Mouse (Mus musculus) limb, embryonic 12.5 days (tissue): Measurements from ENCODE around the gene Ikzf3. TPM values are rescaled to one million over a fixed set of nuclear protein-coding genes. Genes with fewer than 3 reads are reported as not detected.

Experiments
- ATAC-seq: fragments of 200-750 bp; cut with Nextera tagmentation; 2 replicates; pipeline ENCODE4 v1.8.0; 2017; ENCODE audit warnings: low read depth, moderate TSS enrichment; ENCODE audit not compliant: insufficient number of reproducible peaks, insufficient read depth, low FRiP score, low TSS enrichment
- H3K27ac ChIP-seq: fragments of 300-500 bp; sonication (generic); 2 replicates; pipeline ENCODE4 v1.5.1; 2016; ENCODE audit warnings: mild to moderate bottlenecking, moderate library complexity
- H3K27me3 ChIP-seq: fragments of 300-500 bp; sonication (generic); 2 replicates; pipeline ENCODE4 v1.6.1; 2016; ENCODE audit warnings: mild to moderate bottlenecking, moderate library complexity
- H3K36me3 ChIP-seq: fragments of 300-500 bp; sonication (generic); 2 replicates; pipeline ENCODE4 v1.6.1; 2016; ENCODE audit warnings: mild to moderate bottlenecking, moderate library complexity
- H3K4me1 ChIP-seq: fragments of 300-500 bp; sonication (generic); replicated peaks from 2 replicates; pipeline ENCODE4 v1.6.1; 2016
- H3K4me2 ChIP-seq: fragments of 300-500 bp; sonication (generic); 2 replicates; pipeline ENCODE4 v1.6.1; 2016; ENCODE audit warnings: mild to moderate bottlenecking, moderate library complexity
- H3K4me3 ChIP-seq: fragments of 300-500 bp; sonication (generic); replicated peaks from 2 replicates; pipeline ENCODE4 v1.5.1; 2016; ENCODE audit warnings: mild to moderate bottlenecking
- H3K9ac ChIP-seq: fragments of 300-500 bp; sonication (generic); replicated peaks from 2 replicates; pipeline ENCODE4 v1.6.1; 2016; ENCODE audit warnings: mild to moderate bottlenecking, moderate library complexity
- H3K9me3 ChIP-seq: fragments of 300-500 bp; sonication (generic); 2 replicates; pipeline ENCODE4 v1.6.1; 2016; ENCODE audit warnings: mild to moderate bottlenecking, moderate library complexity
- WGBS: fragments of 180-500 bp; shearing (Covaris S2); methylation state at CpG from one replicate; pipeline ENCODE4 v1.1.7; 2016; 5-methylcytosine and 5-hydroxymethylcytosine counted together
- polyA plus RNA-seq: library from polyadenylated mRNA; unstranded; fragments of >200 nt; fragmentation: Nextera tagmentation; extraction: Ambion mirVana; gene quantifications from 2 replicates; pipeline ENCODE4 v1.2.1, GENCODE M21; 2016

Ikzf3 gene
- polyA plus RNA-seq, 1 experiment from 2014 or later = 0.54 TPM

GRCm38 (mm10) chr11:98481231-98481630, 64.6 kb downstream of the Ikzf3 start:
- peaks cover 5% of the 10 kb centered on the region; the same call in 1 of the 2 replicates for H3K4me1 ChIP-seq
- no peak for ATAC-seq
- no peak overlapping the region for H3K4me3 ChIP-seq
- 67% methylated on average over 6 of the region's 6 CpGs for WGBS
- H3K9ac ChIP-seq = no peak overlapping the region
- H3K36me3 ChIP-seq = no peaks in the 10 kb centered on the region
- H3K27me3 ChIP-seq = 0 out of 2 replicates have a peak, but pooled peaks cover 5% of the 10 kb centered on the region
- H3K4me2 ChIP-seq = no peak overlapping the region
- H3K27ac ChIP-seq = no peak overlapping the region
- H3K9me3 ChIP-seq = no peaks in the 10 kb centered on the region

- no peak overlapping the region for H3K4me3 ChIP-seq
- no peaks in the 10 kb centered on the region for H3K9me3 ChIP-seq
Measured at GRCm38 (mm10) chr11:98479940-98480497, 65.8 kb downstream of the Ikzf3 start.

GRCm38 (mm10) chr11:98479026-98479939, 66.5 kb downstream of the Ikzf3 start:
- Histone ChIP-seq H3K4me1 (peaks cover 5% of the 10 kb centered on the region; the same call in 1 of the 2 replicates), H3K9ac (no peak overlapping the region), H3K36me3 (no peaks in the 10 kb centered on the region), H3K4me2 (no peak overlapping the region), H3K27ac (no peak overlapping the region), H3K9me3 (no peaks in the 10 kb centered on the region), H3K4me3 (no peak overlapping the region), H3K27me3 (no peaks in the 10 kb centered on the region)
- no peak for ATAC-seq
- 56% methylated on average over 13 of the region's 13 CpGs for WGBS

More at GRCm38 (mm10) chr11:98479940-98480497, 65.8 kb downstream of the Ikzf3 start:
- Histone ChIP-seq H3K9ac (no peak overlapping the region), H3K27ac (no peak overlapping the region), H3K27me3 (0 out of 2 replicates have a peak, but pooled peaks cover under 1% of the 10 kb centered on the region), H3K4me1 (peaks cover 5% of the 10 kb centered on the region; the same call in 1 of the 2 replicates), H3K4me2 (no peak overlapping the region), H3K36me3 (no peaks in the 10 kb centered on the region)
- WGBS = 84% methylated on average over 12 of the region's 12 CpGs
- no peak for ATAC-seq

GRCm38 (mm10) chr11:98477011-98477701, 68.7 kb downstream of the Ikzf3 start:
- WGBS = 70% methylated on average over 14 of the region's 14 CpGs
- H3K4me2 ChIP-seq = no peak overlapping the region
- no peak overlapping the region for H3K9ac ChIP-seq
- ATAC-seq = no peak
- H3K9me3 ChIP-seq = no peaks in the 10 kb centered on the region
- peaks cover 5% of the 10 kb centered on the region; the same call in 1 of the 2 replicates for H3K4me1 ChIP-seq
- no peaks in the 10 kb centered on the region for H3K36me3 ChIP-seq
- no peak overlapping the region for H3K4me3 ChIP-seq
- H3K27ac ChIP-seq = no peak overlapping the region
- H3K27me3 ChIP-seq = no peaks in the 10 kb centered on the region

- no peak for ATAC-seq
- H3K36me3 ChIP-seq = no peaks in the 10 kb centered on the region
- no peaks in the 10 kb centered on the region for H3K27me3 ChIP-seq
- no peak overlapping the region for H3K4me3 ChIP-seq
- no peak overlapping the region for H3K9ac ChIP-seq
- WGBS = 74% methylated on average over 4 of the region's 4 CpGs
- no peak overlapping the region for H3K4me2 ChIP-seq
- no peaks in the 10 kb centered on the region for H3K9me3 ChIP-seq
- H3K27ac ChIP-seq = no peak overlapping the region
- peaks cover 5% of the 10 kb centered on the region; the same call in 1 of the 2 replicates for H3K4me1 ChIP-seq
Measured at GRCm38 (mm10) chr11:98476434-98476807, 69.4 kb downstream of the Ikzf3 start.

GRCm38 (mm10) chr11:98475630-98476433, 70.0 kb downstream of the Ikzf3 start:
- no peaks in the 10 kb centered on the region for H3K9me3 ChIP-seq
- WGBS = 89% methylated on average over 9 of the region's 9 CpGs
- H3K27ac ChIP-seq = no peak overlapping the region
- H3K27me3 ChIP-seq = peaks cover 4% of the 10 kb centered on the region; the same call in 1 of the 2 replicates
- H3K36me3 ChIP-seq = no peaks in the 10 kb centered on the region
- no peak overlapping the region for H3K4me2 ChIP-seq
- peaks cover 5% of the 10 kb centered on the region; the same call in 1 of the 2 replicates for H3K4me1 ChIP-seq
- H3K9ac ChIP-seq = no peak overlapping the region
- ATAC-seq = no peak
- no peak overlapping the region for H3K4me3 ChIP-seq

- 87% methylated on average over 11 of the region's 11 CpGs for WGBS
- no peak overlapping the region for H3K4me2 ChIP-seq
Measured at GRCm38 (mm10) chr11:98474967-98475366, 70.9 kb downstream of the Ikzf3 start.

GRCm38 (mm10) chr11:98473916-98474479, 71.8 kb downstream of the Ikzf3 start:
- Histone ChIP-seq H3K9ac (no peak overlapping the region), H3K4me3 (no peak overlapping the region), H3K4me2 (no peak overlapping the region), H3K27me3 (peaks cover 8% of the 10 kb centered on the region), H3K36me3 (no peaks in the 10 kb centered on the region), H3K9me3 (no peaks in the 10 kb centered on the region), H3K27ac (no peak overlapping the region), H3K4me1 (no peaks in the 10 kb centered on the region)
- WGBS = 62% methylated on average over 8 of the region's 8 CpGs
- ATAC-seq = no peak

More at GRCm38 (mm10) chr11:98474967-98475366, 70.9 kb downstream of the Ikzf3 start:
- ATAC-seq = no peak
- Histone ChIP-seq H3K9ac (no peak overlapping the region), H3K27me3 (peaks cover 8% of the 10 kb centered on the region), H3K4me1 (peaks cover 5% of the 10 kb centered on the region; the same call in 1 of the 2 replicates), H3K27ac (no peak overlapping the region), H3K36me3 (no peaks in the 10 kb centered on the region), H3K9me3 (no peaks in the 10 kb centered on the region), H3K4me3 (no peak overlapping the region)

- Histone ChIP-seq H3K4me2 (no peak overlapping the region), H3K27me3 (peaks cover 9% of the 10 kb centered on the region), H3K9me3 (no peaks in the 10 kb centered on the region), H3K4me3 (no peak overlapping the region), H3K36me3 (no peaks in the 10 kb centered on the region), H3K27ac (no peak overlapping the region), H3K9ac (no peak overlapping the region), H3K4me1 (no peaks in the 10 kb centered on the region)
- ATAC-seq = no peak
- WGBS = 62% methylated on average over 4 of the region's 4 CpGs
Measured at GRCm38 (mm10) chr11:98472696-98473095, 73.1 kb downstream of the Ikzf3 start.

- ATAC-seq = no peak
Measured at GRCm38 (mm10) chr11:98470795-98471194, 75.0 kb downstream of the Ikzf3 start.

More at GRCm38 (mm10) chr11:98470795-98471194, 75.0 kb downstream of the Ikzf3 start:
- no peaks in the 10 kb centered on the region for H3K4me1 ChIP-seq
- no peak overlapping the region for H3K4me2 ChIP-seq
- 77% methylated on average over 6 of the region's 6 CpGs for WGBS
- H3K27ac ChIP-seq = no peak overlapping the region
- H3K9ac ChIP-seq = no peak overlapping the region
- H3K27me3 ChIP-seq = peaks cover 12% of the 10 kb centered on the region
- H3K9me3 ChIP-seq = no peaks in the 10 kb centered on the region
- no peak overlapping the region for H3K4me3 ChIP-seq
- H3K36me3 ChIP-seq = no peaks in the 10 kb centered on the region
